Mouse (Mus musculus) CH12.LX (cell line): ENCODE measurements around the gene Srcin1. TPM values are rescaled to one million over a fixed set of nuclear protein-coding genes. Genes with fewer than 3 reads are reported as not detected.

Source experiments
- DNase-seq: peaks from one replicate; pipeline ENCODE4 v3.0.0-alpha.2; 2013; ENCODE audit errors: extremely low read depth
- H3K27ac ChIP-seq: 2 replicates; pipeline ENCODE4 v1.5.1; 2012; ENCODE audit warnings: low read depth, mild to moderate bottlenecking, control low read depth, moderate library complexity; ENCODE audit not compliant: insufficient read depth
- H3K27me3 ChIP-seq: replicated peaks from 2 replicates; pipeline ENCODE3; 2012; ENCODE audit warnings: inconsistent platforms
- H3K36me3 ChIP-seq, 2 experiments: replicated peaks in 1 of 2; 2 replicates each; pipeline versions ENCODE3 to v1.6.1; 2012; ENCODE audit warnings: inconsistent platforms in 1 of 2, low read length in 1 of 2, mild to moderate bottlenecking in 1 of 2, mixed read lengths in 1 of 2, moderate library complexity in 1 of 2; ENCODE audit not compliant: control insufficient read depth in 1 of 2, insufficient read depth in 1 of 2
- H3K4me1 ChIP-seq, 2 experiments: 2 replicates each; pipeline ENCODE4 v1.6.1; 2012; ENCODE audit warnings: inconsistent platforms in 1 of 2, moderate library complexity in 1 of 2; ENCODE audit not compliant: insufficient read depth in 2 of 2, control insufficient read depth in 1 of 2
- H3K4me2 ChIP-seq: 2 replicates; pipeline ENCODE4 v1.6.1; 2012; ENCODE audit warnings: low read depth, mild to moderate bottlenecking, control low read depth; ENCODE audit not compliant: poor library complexity, insufficient read depth, severe bottlenecking
- H3K4me3 ChIP-seq, 3 experiments: fragments of 150-350 bp in 1 of 3; sonication (generic) in 1 of 3; replicated peaks in 1 of 3; 2 replicates each; pipeline versions ENCODE3 to v1.5.1; 2011 to 2012; ENCODE audit warnings: low read depth in 2 of 3, low read length in 2 of 3, mild to moderate bottlenecking in 2 of 3, moderate library complexity in 2 of 3, control low read depth in 1 of 3, improper control_type of control experiment in 1 of 3, inconsistent platforms in 1 of 3, mixed read lengths in 1 of 3; ENCODE audit not compliant: poor library complexity in 1 of 3
- H3K79me2 ChIP-seq: replicated peaks from 2 replicates; pipeline ENCODE4 v1.6.1; 2012; ENCODE audit warnings: mild to moderate bottlenecking, moderate library complexity; ENCODE audit not compliant: control insufficient read depth, poor library complexity, insufficient read depth, severe bottlenecking; ENCODE audit errors: extremely low read depth
- H3K9ac ChIP-seq: 2 replicates; pipeline ENCODE4 v1.6.1; 2012; ENCODE audit warnings: low read depth, mild to moderate bottlenecking, control low read depth, moderate library complexity; ENCODE audit not compliant: insufficient read depth
- H3K9me3 ChIP-seq: replicated peaks from 2 replicates; pipeline ENCODE3; 2012; ENCODE audit warnings: low read length, inconsistent platforms, mixed read lengths
- CTCF ChIP-seq, 2 experiments: IDR thresholded peaks in 1 of 2; conservative IDR thresholded peaks in 1 of 2; 2 replicates each; pipeline ENCODE4 v1.5.1; 2011 to 2012; ENCODE audit warnings: low read depth in 2 of 2, low read length in 2 of 2, improper control_type of control experiment in 1 of 2, inconsistent platforms in 1 of 2, mild to moderate bottlenecking in 1 of 2, moderate library complexity in 1 of 2
- EP300 ChIP-seq: IDR thresholded peaks from 2 replicates; pipeline ENCODE4 v1.6.1; 2011; ENCODE audit warnings: low read length, improper control_type of control experiment
- HCFC1 ChIP-seq: IDR thresholded peaks from 2 replicates; pipeline ENCODE4 v1.6.1; 2012; ENCODE audit warnings: low read depth, mild to moderate bottlenecking, inconsistent platforms, low read length, improper control_type of control experiment
- MAX ChIP-seq: IDR thresholded peaks from 2 replicates; pipeline ENCODE4 v1.6.1; 2011; ENCODE audit warnings: low read length, improper control_type of control experiment
- NRF1 ChIP-seq: IDR thresholded peaks from 2 replicates; pipeline ENCODE4 v1.6.1; 2014; ENCODE audit warnings: low read depth, mild to moderate bottlenecking, inconsistent platforms, low read length, improper control_type of control experiment, moderate library complexity
- POLR2A ChIP-seq: IDR thresholded peaks from 2 replicates; pipeline ENCODE4 v1.6.1; 2011; ENCODE audit warnings: low read depth, mild to moderate bottlenecking, improper control_type of control experiment, low read length
- RAD21 ChIP-seq: IDR thresholded peaks from 2 replicates; pipeline ENCODE4 v1.6.1; 2011; ENCODE audit warnings: low read depth, mild to moderate bottlenecking, low read length, improper control_type of control experiment, moderate library complexity
- SIN3A ChIP-seq: IDR thresholded peaks from 2 replicates; pipeline ENCODE4 v1.6.1; 2012; ENCODE audit warnings: low read length, improper control_type of control experiment, inconsistent platforms
- SMC3 ChIP-seq: IDR thresholded peaks from 2 replicates; pipeline ENCODE4 v1.6.1; 2011; ENCODE audit warnings: low read depth, low read length, improper control_type of control experiment
- TCF12 ChIP-seq: IDR thresholded peaks from 2 replicates; pipeline ENCODE4 v1.6.1; 2014; ENCODE audit warnings: low read depth, mild to moderate bottlenecking, inconsistent platforms, low read length, improper control_type of control experiment
- ZNF384 ChIP-seq: IDR thresholded peaks from 2 replicates; pipeline ENCODE4 v1.6.1; 2012; ENCODE audit warnings: low read depth, low read length, improper control_type of control experiment, inconsistent platforms
- dilution Hi-C: fragments of 300-500 bp; cut with MboI; formaldehyde crosslinking; loops from 2 replicates; pipeline ENCODE4 v1.14.3; 2020; ENCODE audit warnings: low sequenced_read_pairs; ENCODE audit not compliant: extremely low pct_unique_long_range_greater_than_20kb, extremely low pct_ligation_motif_present
- in situ Hi-C: fragments of 300-500 bp; cut with MboI; formaldehyde crosslinking; loops from 3 replicates; pipeline ENCODE4 v1.14.3; 2019; ENCODE audit warnings: low sequenced_read_pairs, low pct_ligation_motif_present, low pct_unique_long_range_greater_than_20kb, mixed read lengths
- polyA plus RNA-seq: library from polyadenylated mRNA; unstranded; fragments of >175 nt; gene quantifications from 2 replicates; pipeline ENCODE4 v1.2.1, GENCODE M21; 2012; ENCODE audit warnings: low read depth; ENCODE audit not compliant: insufficient read length
- total RNA-seq, 2 experiments: library from RNA; depleted of rRNA; stranded (reverse); fragments of 300-350 nt in 1 of 2; fragments of >200 nt in 1 of 2; gene quantifications; 2 replicates each; pipeline ENCODE4 v1.2.3; 2012 to 2014

Gene Srcin1
- total and polyA plus RNA-seq, 3 experiments, result 0.08 to 0.09 TPM; not detected in 1

GRCm38 (mm10) chr11:97479085-97479484 is 96.9 kb downstream of the Srcin1 start:
- dilution Hi-C loops, result no loop called here
- no peak overlapping the region for H3K4me3 ChIP-seq
- peaks cover 5 to 48% of the 10 kb centered on the region in 2 experiments for H3K36me3 ChIP-seq

GRCm38 (mm10) chr11:97478345-97478744 is 97.6 kb downstream of the Srcin1 start:
- dilution Hi-C loops, result no loop called here
- no peak overlapping the region for H3K4me3 ChIP-seq
- no peak overlapping the region for H3K9ac ChIP-seq
- no peak for DNase-seq
- H3K4me2 ChIP-seq, result no peak overlapping the region
- in situ Hi-C loops, result no loop called here
- H3K27me3 ChIP-seq, result no peaks in the 10 kb centered on the region
- H3K27ac ChIP-seq, result no peak overlapping the region
- peaks cover 5 to 48% of the 10 kb centered on the region in 2 experiments for H3K36me3 ChIP-seq
- no peaks in the 10 kb centered on the region for H3K79me2 ChIP-seq
- TF ChIP-seq NRF1 (no peak), CTCF (conservative IDR thresholded peaks at IDR 0.05 in 1 of 2, IDR thresholded peaks at IDR 0.05 in 1 of 2; ENCODE audit: low read depth in 2 of 2, low read length in 2 of 2) (no peak), SIN3A (no peak), RAD21 (no peak), HCFC1 (no peak), EP300 (no peak), ZNF384 (no peak)
- H3K4me1 ChIP-seq, result peaks cover 0 to 11% of the 10 kb centered on the region in 2 experiments; a peak in 2 of 4 replicates
- no peaks in the 10 kb centered on the region for H3K9me3 ChIP-seq

More at GRCm38 (mm10) chr11:97479085-97479484, 96.9 kb downstream of the Srcin1 start:
- no peak for DNase-seq
- Histone ChIP-seq H3K4me2 (no peak overlapping the region), H3K79me2 (no peaks in the 10 kb centered on the region), H3K9me3 (no peaks in the 10 kb centered on the region), H3K4me1 (peaks cover 0 to 11% of the 10 kb centered on the region in 2 experiments; a peak in 2 of 4 replicates), H3K9ac (no peak overlapping the region), H3K27me3 (no peaks in the 10 kb centered on the region), H3K27ac (no peak overlapping the region)
- TF ChIP-seq MAX (no peak), TCF12 (no peak)
- in situ Hi-C loops, result no loop called here

GRCm38 (mm10) chr11:97477431-97477830 is 98.6 kb downstream of the Srcin1 start:
- peaks cover 0 to 10% of the 10 kb centered on the region in 2 experiments; a peak in 2 of 4 replicates for H3K4me1 ChIP-seq
- DNase-seq, result no peak
- H3K36me3 ChIP-seq, result peaks cover 5 to 46% of the 10 kb centered on the region in 2 experiments
- in situ Hi-C loops, result no loop called here
- H3K27me3 ChIP-seq, result no peaks in the 10 kb centered on the region
- H3K9ac ChIP-seq, result no peak overlapping the region
- no peak overlapping the region for H3K27ac ChIP-seq
- TF ChIP-seq POLR2A, result no peak
- TF ChIP-seq SMC3, result no peak
- no peak overlapping the region for H3K4me3 ChIP-seq
- H3K79me2 ChIP-seq, result no peaks in the 10 kb centered on the region
- H3K4me2 ChIP-seq, result no peak overlapping the region
- dilution Hi-C loops, result no loop called here
- H3K9me3 ChIP-seq, result no peaks in the 10 kb centered on the region
